Comparison of ENCODE assay signal across 8 mouse cellular contexts in genomic region chr5:32610801-32611340, GRCm38 (mm10). TPM values are rescaled to one million over a fixed set of nuclear protein-coding genes. Genes with fewer than 3 reads are reported as not detected.
DNase-seq lines count a peak whose midpoint lies in the region; ATAC-seq and TF ChIP-seq lines count a peak whose summit lies in the region.

Gene Yes1 (plus strand): TSS chr5:32611171.

- 0 out of 2 replicates have a peak, but pooled peaks have one; percentile 42 for ATAC-seq in erythroid progenitor cell, adult 5-6 weeks (replicated peaks; ENCODE audit: low FRiP score, poor library complexity, severe bottlenecking)
- ATAC-seq in heart, embryonic 13.5 days (ENCODE audit: extremely low read depth, insufficient number of reproducible peaks, low FRiP score, low TSS enrichment): peak; percentile 95
- ATAC-seq in kidney, postnatal 0 days (replicated peaks; ENCODE audit: low FRiP score, low read depth): peak; percentile 94
- peak; percentile 88 for ATAC-seq in liver, embryonic 14.5 days (ENCODE audit: insufficient read depth)
- peak; percentile 95 for ATAC-seq in neural tube, embryonic 12.5 days (ENCODE audit: low FRiP score, low read depth)
- peak; percentile 95 for ATAC-seq in stomach, embryonic 16.5 days (ENCODE audit: insufficient read depth, low FRiP score)

- no peaks in the 10 kb centered on the region for H3K9me3 ChIP-seq in heart, embryonic 13.5 days
- no peaks in the 10 kb centered on the region for H3K9me3 ChIP-seq in kidney, postnatal 0 days (replicated peaks; ENCODE audit: low read length)
- H3K9me3 ChIP-seq in liver, embryonic 14.5 days (ENCODE audit: control insufficient read depth, low read length): no peaks in the 10 kb centered on the region
- no peaks in the 10 kb centered on the region for H3K9me3 ChIP-seq in neural tube, embryonic 12.5 days
- no peaks in the 10 kb centered on the region for H3K9me3 ChIP-seq in stomach, embryonic 16.5 days (replicated peaks; ENCODE audit: control insufficient read depth, low read length)

- peak within 1 kb of the TSS; percentile 95 for H3K27ac ChIP-seq in heart, embryonic 13.5 days (replicated peaks)
- H3K27ac ChIP-seq in kidney, postnatal 0 days: peak within 1 kb of the TSS; percentile 95
- H3K27ac ChIP-seq in liver, embryonic 14.5 days: peak within 1 kb of the TSS; percentile 28
- peak within 1 kb of the TSS; percentile 80 for H3K27ac ChIP-seq in neural tube, embryonic 12.5 days
- peak within 1 kb of the TSS; percentile 92 for H3K27ac ChIP-seq in stomach, embryonic 16.5 days (ENCODE audit: low read length)

- peak within 1 kb of the TSS; percentile 81 for H3K4me2 ChIP-seq in heart, embryonic 13.5 days
- H3K4me2 ChIP-seq in kidney, postnatal 0 days (ENCODE audit: low read length): peak within 1 kb of the TSS; percentile 78
- H3K4me2 ChIP-seq in liver, embryonic 14.5 days (ENCODE audit: low read depth): peak within 1 kb of the TSS; percentile 81
- peak within 1 kb of the TSS; percentile 79 for H3K4me2 ChIP-seq in neural tube, embryonic 12.5 days (replicated peaks)
- H3K4me2 ChIP-seq in stomach, embryonic 16.5 days (ENCODE audit: low read depth, low read length): peak within 1 kb of the TSS; percentile 75

- TF ChIP-seq EP300 in liver, embryonic 14.5 days (IDR thresholded peaks at IDR 0.05; ENCODE audit: low read depth): no peak

- H3K4me3 ChIP-seq in heart, embryonic 13.5 days: peak within 1 kb of the TSS; percentile 93
- peak within 1 kb of the TSS; percentile 95 for H3K4me3 ChIP-seq in kidney, postnatal 0 days (replicated peaks; ENCODE audit: low read depth, low read length)
- H3K4me3 ChIP-seq in liver, embryonic 14.5 days (ENCODE audit: insufficient read depth in 1 of 2, low read depth in 2 of 2, low read length in 2 of 2): peak within 1 kb of the TSS; percentile 70 to 72
- peak within 1 kb of the TSS; percentile 87 for H3K4me3 ChIP-seq in neural tube, embryonic 12.5 days
- peak within 1 kb of the TSS; percentile 93 for H3K4me3 ChIP-seq in stomach, embryonic 16.5 days (replicated peaks; ENCODE audit: low read length)

- under 1% methylated on average over 55 of the region's 69 CpGs for WGBS in heart, embryonic 13.5 days
- WGBS in kidney, postnatal 0 days: under 1% methylated on average over 51 of the region's 69 CpGs
- WGBS in liver, embryonic 14.5 days (ENCODE audit: insufficient replicate concordance): under 1% methylated on average over 42 of the region's 69 CpGs
- under 1% methylated on average over 52 of the region's 69 CpGs for WGBS in neural tube, embryonic 12.5 days
- WGBS in stomach, embryonic 16.5 days: under 1% methylated on average over 49 of the region's 69 CpGs

- H3K4me1 ChIP-seq in heart, embryonic 13.5 days: peaks cover 40% of the 10 kb centered on the region
- H3K4me1 ChIP-seq in kidney, postnatal 0 days (replicated peaks; ENCODE audit: insufficient read depth, low read length): 0 out of 2 replicates have a peak, but pooled peaks cover 5% of the 10 kb centered on the region
- H3K4me1 ChIP-seq in liver, embryonic 14.5 days (replicated peaks; ENCODE audit: control insufficient read depth in 2 of 2, insufficient read depth in 2 of 2, low read length in 1 of 2): 0 out of 4 replicates have a peak, but pooled peaks cover 0 to 2% of the 10 kb centered on the region in 2 experiments
- H3K4me1 ChIP-seq in neural tube, embryonic 12.5 days: peaks cover 12% of the 10 kb centered on the region
- peaks cover 3% of the 10 kb centered on the region; the same call in 1 of the 2 replicates for H3K4me1 ChIP-seq in stomach, embryonic 16.5 days (ENCODE audit: control insufficient read depth, insufficient read depth, low read length)

- H3K36me3 ChIP-seq in heart, embryonic 13.5 days: no peaks in the 10 kb centered on the region
- H3K36me3 ChIP-seq in kidney, postnatal 0 days (ENCODE audit: insufficient read depth, low read length): no peaks in the 10 kb centered on the region
- H3K36me3 ChIP-seq in liver, embryonic 14.5 days (replicated peaks; ENCODE audit: control insufficient read depth, insufficient read depth, low read depth): no peaks in the 10 kb centered on the region
- H3K36me3 ChIP-seq in neural tube, embryonic 12.5 days: no peaks in the 10 kb centered on the region
- H3K36me3 ChIP-seq in stomach, embryonic 16.5 days (ENCODE audit: control insufficient read depth, insufficient read depth, low read length): no peaks in the 10 kb centered on the region

- no peaks in the 10 kb centered on the region for H3K27me3 ChIP-seq in heart, embryonic 13.5 days (replicated peaks)
- H3K27me3 ChIP-seq in kidney, postnatal 0 days (ENCODE audit: insufficient read depth, low read length): no peaks in the 10 kb centered on the region
- H3K27me3 ChIP-seq in liver, embryonic 14.5 days (ENCODE audit: control insufficient read depth, insufficient read depth, low read length): peaks cover 9% of the 10 kb centered on the region
- no peaks in the 10 kb centered on the region for H3K27me3 ChIP-seq in neural tube, embryonic 12.5 days (replicated peaks)
- no peaks in the 10 kb centered on the region for H3K27me3 ChIP-seq in stomach, embryonic 16.5 days (ENCODE audit: control insufficient read depth, insufficient read depth, low read length)

- TF ChIP-seq CTCF in brain, embryonic 14.5 days (IDR thresholded peaks at IDR 0.05; ENCODE audit: borderline replicate concordance, extremely low read depth, insufficient read depth, insufficient read length): no peak
- no peak for TF ChIP-seq CTCF in kidney, postnatal 0 days (IDR thresholded peaks at IDR 0.05; ENCODE audit: low read depth)
- TF ChIP-seq CTCF in liver, embryonic 14.5 days (IDR thresholded peaks at IDR 0.05; ENCODE audit: low read depth): no peak

- TF ChIP-seq POLR2A in brain, embryonic 14.5 days (IDR thresholded peaks at IDR 0.05; ENCODE audit: borderline replicate concordance, extremely low read depth, insufficient read depth, insufficient read length, poor library complexity, severe bottlenecking): peak; percentile 98

- peak; percentile 83 for DNase-seq in CD4-positive, CD25-positive, alpha-beta regulatory T cell, adult 2 months (ENCODE audit: low read depth, low spot score)
- peak; percentile 93 for DNase-seq in brain, embryonic 14.5 days (ENCODE audit: low read depth)
- peak; percentile 93 for DNase-seq in kidney, postnatal 0 days (ENCODE audit: low spot score)
- DNase-seq in liver, embryonic 14.5 days (ENCODE audit: low read depth in 3 of 3, low spot score in 3 of 3): peak; percentile 50 to 58 (median 56)

- peak within 1 kb of the TSS; percentile 98 for H3K9ac ChIP-seq in heart, embryonic 13.5 days
- peak within 1 kb of the TSS; percentile 85 for H3K9ac ChIP-seq in kidney, postnatal 0 days (ENCODE audit: low read depth, low read length)
- H3K9ac ChIP-seq in liver, embryonic 14.5 days (replicated peaks): peak within 1 kb of the TSS; percentile 61
- H3K9ac ChIP-seq in neural tube, embryonic 12.5 days: peak within 1 kb of the TSS; percentile 90
- peak within 1 kb of the TSS; percentile 95 for H3K9ac ChIP-seq in stomach, embryonic 16.5 days (ENCODE audit: low read length)

RNA-seq across cellular contexts. Expression of gene Yes1, which starts in this region (rescaled TPM):
- 6.4 and 10.3 TPM in 2 replicates for polyA plus RNA-seq in brain, embryonic 14.5 days (2012; rRNA removed)
- total RNA-seq in erythroid progenitor cell, adult 5-6 weeks (2015; ENCODE audit: low replicate concordance): not detected in 2 replicates
- not detected in 2 replicates for total RNA-seq in erythroid progenitor cell, adult 5-6 weeks (2017; ENCODE audit: low replicate concordance)
- polyA plus RNA-seq in heart, embryonic 13.5 days (2015; fragmentation: Nextera tagmentation; extraction: Ambion mirVana): 21.5 and 21.6 TPM in 2 replicates
- polyA plus RNA-seq in kidney, postnatal 0 days (2015; fragmentation: Nextera tagmentation; extraction: Ambion mirVana): 25.8 and 28.0 TPM in 2 replicates
- 1.0 and 1.6 TPM in 2 replicates for polyA plus RNA-seq in liver, embryonic 14.5 days (2012; rRNA removed)
- polyA plus RNA-seq in liver, embryonic 14.5 days (2014; fragmentation: Nextera tagmentation; extraction: Ambion mirVana): 4.2 and 5.2 TPM in 2 replicates
- polyA plus RNA-seq in neural tube, embryonic 12.5 days (2016; fragmentation: Nextera tagmentation; extraction: Ambion mirVana): 32.0 and 32.6 TPM in 2 replicates
- polyA plus RNA-seq in stomach, embryonic 16.5 days (2015; fragmentation: Nextera tagmentation; extraction: Ambion mirVana): 30.1 and 30.5 TPM in 2 replicates

Comparison
In these comparisons a context has a peak if more than half of its experiments do, and no peak if none do; other contexts are left out.
1. Peak in every context shown above with its lines: DNase-seq, ATAC-seq, H3K4me3 ChIP-seq and H3K27ac ChIP-seq.
2. Peak in ATAC-seq in erythroid progenitor cell, adult 5-6 weeks; RNA of the gene not detected or under 1 TPM.
3. ATAC-seq: peak in every context shown above with its lines; median percentile 95 in heart, embryonic 13.5 days; 95 in neural tube, embryonic 12.5 days; 95 in stomach, embryonic 16.5 days; 94 in kidney, postnatal 0 days; 88 in liver, embryonic 14.5 days; 42 in erythroid progenitor cell, adult 5-6 weeks.
4. H3K27ac ChIP-seq: peak in every context shown above with its lines; median percentile 95 in heart, embryonic 13.5 days; 95 in kidney, postnatal 0 days; 92 in stomach, embryonic 16.5 days; 80 in neural tube, embryonic 12.5 days; 28 in liver, embryonic 14.5 days.